Mouse (Mus musculus): ENCODE results near the gene Lipt1. TPM values are rescaled to one million over a fixed set of nuclear protein-coding genes. Genes with fewer than 3 reads are reported as not detected.

The Lipt1 gene
- 4.6 and 6.4 TPM in 2 replicates for polyA plus RNA-seq (2012; rRNA removed; ENCODE audit: low replicate concordance)

DNA sequence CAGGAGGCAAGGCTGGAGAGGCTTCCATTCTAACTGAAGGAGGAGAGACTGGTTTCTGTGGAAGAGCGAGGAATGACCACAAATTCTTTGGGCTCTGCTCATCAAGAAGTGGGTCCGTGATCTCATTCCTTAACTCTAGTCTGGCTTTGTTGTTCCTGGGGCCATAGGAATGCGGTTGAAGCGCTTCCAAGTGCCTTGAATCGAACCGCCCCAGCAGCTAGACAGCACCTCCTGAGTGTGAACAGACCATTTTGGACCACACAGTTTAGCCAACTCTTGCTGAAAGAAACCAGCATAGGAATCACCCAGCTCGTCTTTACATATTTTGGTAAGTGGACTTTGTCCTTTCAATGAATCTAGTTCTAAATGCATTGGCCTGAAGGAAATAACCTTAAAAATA is at the start of gene Lipt1:
TSS of gene Lipt1 (plus strand) at position 35 of the 400 bp plus-strand sequence.

DNA sequence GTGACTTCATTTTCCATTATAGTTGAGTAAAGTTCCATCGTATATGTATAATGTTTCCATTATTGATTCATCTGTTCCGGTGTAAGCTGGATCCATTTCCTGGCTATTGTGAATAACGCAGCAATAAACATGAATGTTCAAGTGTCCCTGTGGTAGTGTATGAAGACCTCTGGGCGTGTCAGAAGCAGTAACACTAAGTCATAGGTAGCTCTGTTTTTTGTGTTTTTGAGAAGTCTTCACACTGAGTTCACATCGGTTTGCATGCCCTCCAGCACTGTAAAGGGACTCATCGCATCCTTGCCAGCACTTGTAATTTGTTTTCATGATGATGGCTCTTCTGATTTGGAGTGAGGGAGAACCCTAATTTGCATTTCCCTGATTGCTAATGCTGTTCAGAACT is 5.3 kb upstream of the Lipt1 start, which contains the start of gene Tsga10:
TSS of gene Tsga10 (minus strand) at position 144 of the 400 bp plus-strand sequence.

GRCm38 (mm10) chr1:37890025-37890652 is 18.6 kb downstream of the Lipt1 start, which contains the start of the genes Mitd1 and Mrpl30:
Gene Mitd1, minus strand, starts transcription at chr1:37890411.
Gene Mrpl30, plus strand, starts transcription at chr1:37890477.

DNA sequence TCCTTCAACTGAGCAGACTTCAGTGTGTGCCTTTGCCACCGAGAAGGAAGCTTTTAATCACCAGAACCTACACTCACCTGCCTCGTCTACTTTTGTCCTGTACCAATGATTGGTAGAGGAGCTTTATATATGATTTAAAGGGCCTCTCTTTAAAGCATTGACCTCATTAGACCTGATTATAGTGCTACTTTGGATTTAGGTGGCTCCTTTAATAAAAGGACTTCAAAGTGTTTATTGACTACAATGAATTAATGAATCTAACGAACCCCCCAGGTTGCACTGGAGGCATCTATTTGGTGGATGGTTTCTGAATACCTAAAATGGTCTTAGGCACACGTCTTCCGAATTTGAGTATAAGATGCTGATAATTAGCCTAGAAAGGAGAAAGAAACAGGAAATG is 44.9 kb downstream of the Lipt1 start, which contains the start of gene Lyg2:
TSS of gene Lyg2 (minus strand) at position 101 of the 400 bp plus-strand sequence.

Other genes starting within 250 kb of the Lipt1 start
- 0.89 and 5.7 TPM in 2 replicates for gene 2010300C02Rik, start 151.7 kb upstream of the Lipt1 start, polyA plus RNA-seq (2012; rRNA removed; ENCODE audit: low replicate concordance)
- 0.96 and 1.2 TPM in 2 replicates for gene Tsga10, start 5.3 kb upstream of the Lipt1 start, polyA plus RNA-seq (2012; rRNA removed; ENCODE audit: low replicate concordance)
- 8.4 and 9.6 TPM in 2 replicates for gene Mitd1, start 18.7 kb downstream of the Lipt1 start, polyA plus RNA-seq (2012; rRNA removed; ENCODE audit: low replicate concordance)
- 64.7 and 89.9 TPM in 2 replicates for gene Mrpl30, start 18.7 kb downstream of the Lipt1 start, polyA plus RNA-seq (2012; rRNA removed; ENCODE audit: low replicate concordance)
- not detected in 2 replicates for gene Lyg2, start 44.8 kb downstream of the Lipt1 start, polyA plus RNA-seq (2012; rRNA removed; ENCODE audit: low replicate concordance)
- gene Lyg1, start 86.0 kb downstream of the Lipt1 start, polyA plus RNA-seq (2012; rRNA removed; ENCODE audit: low replicate concordance), result not detected in 2 replicates
- 10.6 and 12.2 TPM in 2 replicates for gene Txndc9, start 126.2 kb downstream of the Lipt1 start, polyA plus RNA-seq (2012; rRNA removed; ENCODE audit: low replicate concordance)
- 11.9 and 12.8 TPM in 2 replicates for gene Eif5b, start 126.3 kb downstream of the Lipt1 start, polyA plus RNA-seq (2012; rRNA removed; ENCODE audit: low replicate concordance)